ENCODE assay signal across 8 mouse cellular contexts in the genomic region with DNA sequence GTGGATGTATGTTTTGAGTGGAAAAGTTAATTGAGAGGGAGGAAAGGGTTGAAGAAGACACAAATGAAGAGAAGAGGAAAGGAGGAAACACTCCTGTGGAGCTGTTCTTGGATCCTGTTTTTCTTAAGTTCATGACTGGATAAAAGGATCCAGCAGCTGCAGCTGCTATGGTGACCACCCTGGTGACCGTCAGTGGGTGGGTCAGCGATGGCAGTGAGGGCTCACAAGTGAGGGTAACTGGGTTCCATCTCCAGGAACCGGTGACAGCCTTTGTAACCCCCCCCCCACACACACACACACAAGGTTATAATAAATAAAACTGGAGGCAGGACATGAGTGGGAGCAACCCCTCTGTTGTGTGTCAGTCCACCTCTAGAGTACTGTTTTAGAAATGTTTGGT. TPM values are rescaled to one million over a fixed set of nuclear protein-coding genes. Genes with fewer than 3 reads are reported as not detected.
DNase-seq lines count a peak whose midpoint lies in the region; ATAC-seq lines count a peak whose summit lies in the region.

No protein-coding gene starts in this region.

- H3K9ac ChIP-seq in kidney, embryonic 16.5 days (replicated peaks; ENCODE audit: low read length) = peak overlapping the region; percentile 75
- H3K9ac ChIP-seq in embryonic facial prominence, embryonic 14.5 days (ENCODE audit: low read depth, low read length) = peak overlapping the region; percentile 70; the same call in 1 of the 2 replicates
- no peak overlapping the region for H3K9ac ChIP-seq in hindbrain, embryonic 16.5 days (ENCODE audit: low read depth, low read length)
- peak overlapping the region; percentile 51; the same call in 1 of the 2 replicates for H3K9ac ChIP-seq in midbrain, embryonic 14.5 days (replicated peaks; ENCODE audit: low read length)

- H3K36me3 ChIP-seq in kidney, embryonic 16.5 days (ENCODE audit: insufficient read depth, low read length) = no peaks in the 10 kb centered on the region
- no peaks in the 10 kb centered on the region for H3K36me3 ChIP-seq in embryonic facial prominence, embryonic 14.5 days (ENCODE audit: control insufficient read depth, insufficient read depth, low read length)
- no peaks in the 10 kb centered on the region for H3K36me3 ChIP-seq in hindbrain, embryonic 16.5 days (ENCODE audit: control insufficient read depth, insufficient read depth, low read length)
- H3K36me3 ChIP-seq in midbrain, embryonic 14.5 days (ENCODE audit: control insufficient read depth, insufficient read depth, low read length) = no peaks in the 10 kb centered on the region

- H3K27me3 ChIP-seq in kidney, embryonic 16.5 days (ENCODE audit: insufficient read depth, low read length) = peaks cover 9% of the 10 kb centered on the region; the same call in 1 of the 2 replicates
- no peaks in the 10 kb centered on the region for H3K27me3 ChIP-seq in embryonic facial prominence, embryonic 14.5 days (replicated peaks; ENCODE audit: control insufficient read depth, insufficient read depth, low read length)
- H3K27me3 ChIP-seq in hindbrain, embryonic 16.5 days (replicated peaks; ENCODE audit: control insufficient read depth, insufficient read depth, low read length) = peaks cover 8% of the 10 kb centered on the region; the same call in 1 of the 2 replicates
- peaks cover 22% of the 10 kb centered on the region for H3K27me3 ChIP-seq in midbrain, embryonic 14.5 days (ENCODE audit: control insufficient read depth, insufficient read depth, low read length)

- peaks cover 8% of the 10 kb centered on the region; the same call in 1 of the 2 replicates for H3K4me1 ChIP-seq in kidney, embryonic 16.5 days (ENCODE audit: insufficient read depth, low read length)
- H3K4me1 ChIP-seq in embryonic facial prominence, embryonic 14.5 days (ENCODE audit: control insufficient read depth, insufficient read depth, low read length) = 0 out of 2 replicates have a peak, but pooled peaks cover 3% of the 10 kb centered on the region
- peaks cover 16% of the 10 kb centered on the region for H3K4me1 ChIP-seq in hindbrain, embryonic 16.5 days (ENCODE audit: control insufficient read depth, insufficient read depth, low read depth, low read length)
- H3K4me1 ChIP-seq in midbrain, embryonic 14.5 days (ENCODE audit: control insufficient read depth, insufficient read depth, low read length) = peaks cover 12% of the 10 kb centered on the region

- H3K4me2 ChIP-seq in kidney, embryonic 16.5 days (replicated peaks; ENCODE audit: low read depth, low read length) = peak overlapping the region; percentile 95
- H3K4me2 ChIP-seq in embryonic facial prominence, embryonic 14.5 days (ENCODE audit: low read depth, low read length) = peak overlapping the region; percentile 99
- H3K4me2 ChIP-seq in hindbrain, embryonic 16.5 days (ENCODE audit: low read length) = peak overlapping the region; percentile 100
- H3K4me2 ChIP-seq in midbrain, embryonic 14.5 days (ENCODE audit: low read length) = peak overlapping the region; percentile 97

- H3K27ac ChIP-seq in kidney, embryonic 16.5 days (ENCODE audit: low read length) = no peak overlapping the region
- H3K27ac ChIP-seq in embryonic facial prominence, embryonic 14.5 days (replicated peaks; ENCODE audit: low read depth, low read length) = no peak overlapping the region
- no peak overlapping the region for H3K27ac ChIP-seq in hindbrain, embryonic 16.5 days (ENCODE audit: low read depth, low read length)
- no peak overlapping the region for H3K27ac ChIP-seq in midbrain, embryonic 14.5 days (replicated peaks; ENCODE audit: low read depth, low read length)

- ATAC-seq in kidney, embryonic 16.5 days (ENCODE audit: low FRiP score, low TSS enrichment) = no peak
- no peak for ATAC-seq in embryonic facial prominence, embryonic 14.5 days (ENCODE audit: low read depth)
- no peak for ATAC-seq in hindbrain, embryonic 16.5 days
- ATAC-seq in midbrain, embryonic 14.5 days (ENCODE audit: low FRiP score, low TSS enrichment) = no peak

- no peaks in the 10 kb centered on the region for H3K9me3 ChIP-seq in kidney, embryonic 16.5 days (ENCODE audit: low read length)
- H3K9me3 ChIP-seq in embryonic facial prominence, embryonic 14.5 days (ENCODE audit: control insufficient read depth, low read length) = no peaks in the 10 kb centered on the region
- H3K9me3 ChIP-seq in hindbrain, embryonic 16.5 days (ENCODE audit: control insufficient read depth, low read length) = no peaks in the 10 kb centered on the region
- no peaks in the 10 kb centered on the region for H3K9me3 ChIP-seq in midbrain, embryonic 14.5 days (ENCODE audit: control insufficient read depth, low read length)

- no peak for DNase-seq in kidney, adult 8-10 months
- DNase-seq in embryonic facial prominence, embryonic 14.5 days (ENCODE audit: low spot score) = no peak
- no peak for DNase-seq in midbrain, embryonic 14.5 days
- DNase-seq in thymus, postnatal 4 days = no peak
- no peak for DNase-seq in right cerebral cortex, postnatal 10 days (ENCODE audit: low spot score in 2 of 2)
- no peak for DNase-seq in ovary, postnatal 36 days (ENCODE audit: low spot score)

- H3K4me3 ChIP-seq in kidney, embryonic 16.5 days (ENCODE audit: low read length) = peak overlapping the region; percentile 79
- peak overlapping the region; percentile 76 for H3K4me3 ChIP-seq in embryonic facial prominence, embryonic 14.5 days (ENCODE audit: low read depth, low read length)
- H3K4me3 ChIP-seq in hindbrain, embryonic 16.5 days (ENCODE audit: low read length) = peak overlapping the region; percentile 71
- H3K4me3 ChIP-seq in midbrain, embryonic 14.5 days (replicated peaks; ENCODE audit: low read depth, low read length) = peak overlapping the region; percentile 59

- 26% methylated on average over 3 of the region's 3 CpGs for WGBS in kidney, embryonic 16.5 days
- 45% methylated on average over 3 of the region's 3 CpGs for WGBS in embryonic facial prominence, embryonic 14.5 days
- 34% methylated on average over 3 of the region's 3 CpGs for WGBS in hindbrain, embryonic 16.5 days
- 39% methylated on average over 3 of the region's 3 CpGs for WGBS in midbrain, embryonic 14.5 days

RNA-seq across cellular contexts. Expression of gene Itpr2, which starts 0.8 kb away (rescaled TPM):
- polyA plus RNA-seq in kidney, embryonic 16.5 days (2015; fragmentation: Nextera tagmentation; extraction: Ambion mirVana) = 14.0 and 14.5 TPM in 2 replicates
- 8.9 and 13.4 TPM in 2 replicates for polyA plus RNA-seq in embryonic facial prominence, embryonic 14.5 days (2014; fragmentation: Nextera tagmentation; extraction: Ambion mirVana)
- polyA plus RNA-seq in hindbrain, embryonic 16.5 days (2015; fragmentation: Nextera tagmentation; extraction: Ambion mirVana) = 9.1 and 9.6 TPM in 2 replicates
- polyA plus RNA-seq in midbrain, embryonic 14.5 days (2014; fragmentation: Nextera tagmentation; extraction: Ambion mirVana) = 3.7 and 6.0 TPM in 2 replicates
